Mouse (Mus musculus): ENCODE measurements around the gene Kdm7a.

DNA sequence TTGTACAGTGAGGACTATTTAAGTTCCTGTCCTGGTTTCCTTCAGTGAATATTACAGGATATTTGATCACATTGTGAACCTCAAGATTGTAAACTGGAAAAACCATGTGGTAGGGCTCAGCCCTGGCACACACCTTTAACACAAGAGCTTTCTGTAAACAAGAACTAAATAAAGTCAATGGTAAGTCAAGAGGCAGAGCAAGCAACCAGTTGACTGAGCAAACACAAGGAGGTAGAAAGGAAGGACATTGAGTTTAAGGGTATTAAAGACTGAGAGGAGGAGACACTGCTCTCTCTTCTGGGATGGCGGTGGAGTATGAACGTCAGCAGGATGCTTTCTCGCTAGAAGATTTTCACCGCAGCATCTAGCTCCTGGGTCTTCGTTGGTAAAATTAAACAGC, 13.6 kb downstream of the Kdm7a start:
- TF ChIP-seq CTCF (conservative IDR thresholded peaks at IDR 0.05; ENCODE audit: low read length), result no peak
- no peak for TF ChIP-seq POU5F1 (IDR thresholded peaks at IDR 0.05; ENCODE audit: borderline replicate concordance, low read length)
